Mouse (Mus musculus) MEL (cell line): ENCODE measurements around the gene Pygm. TPM values are rescaled to one million over a fixed set of nuclear protein-coding genes. Genes with fewer than 3 reads are reported as not detected.

ENCODE experiments used
- DNase-seq: peaks from one replicate; pipeline ENCODE4 v3.0.0; 2011; ENCODE audit warnings: low read depth, low spot score
- H3K27ac ChIP-seq: 2 replicates; pipeline ENCODE4 v1.5.1; 2012; ENCODE audit warnings: low read depth, mild to moderate bottlenecking, control low read depth, low read length, moderate library complexity; ENCODE audit not compliant: control insufficient read depth
- H3K27me3 ChIP-seq, 2 experiments: fragments of 150-350 bp in 1 of 2; sonication (generic) in 1 of 2; 2 replicates each; pipeline ENCODE4 v1.6.1; 2012; ENCODE audit warnings: low read length in 2 of 2, mild to moderate bottlenecking in 2 of 2, improper control_type of control experiment in 1 of 2, moderate library complexity in 1 of 2; ENCODE audit not compliant: insufficient read depth in 2 of 2, control insufficient read depth in 1 of 2
- H3K36me3 ChIP-seq, 2 experiments: 2 replicates each; pipeline ENCODE4 v1.6.1; 2012 to 2014; ENCODE audit warnings: low read length in 2 of 2, improper control_type of control experiment in 1 of 2, inconsistent platforms in 1 of 2, mild to moderate bottlenecking in 1 of 2; ENCODE audit not compliant: insufficient read depth in 2 of 2, control insufficient read depth in 1 of 2
- H3K4me1 ChIP-seq, 2 experiments: fragments of 150-350 bp in 1 of 2; sonication (generic) in 1 of 2; 2 replicates each; pipeline ENCODE4 v1.6.1; 2012; ENCODE audit warnings: low read length in 2 of 2, improper control_type of control experiment in 1 of 2, mild to moderate bottlenecking in 1 of 2; ENCODE audit not compliant: insufficient read depth in 2 of 2, control insufficient read depth in 1 of 2
- H3K4me3 ChIP-seq, 2 experiments: fragments of 150-350 bp in 1 of 2; sonication (generic) in 1 of 2; 2 replicates each; pipeline ENCODE4 v1.5.1; 2012; ENCODE audit warnings: low read depth in 2 of 2, low read length in 2 of 2, mild to moderate bottlenecking in 2 of 2, moderate library complexity in 2 of 2, control low read depth in 1 of 2, improper control_type of control experiment in 1 of 2; ENCODE audit not compliant: control insufficient read depth in 1 of 2, insufficient read depth in 1 of 2
- H3K79me2 ChIP-seq: 2 replicates; pipeline ENCODE4 v1.6.1; 2012; ENCODE audit warnings: mild to moderate bottlenecking, low read length, moderate library complexity; ENCODE audit not compliant: control insufficient read depth, poor library complexity, insufficient read depth
- H3K9ac ChIP-seq: 2 replicates; pipeline ENCODE4 v1.6.1; 2012; ENCODE audit warnings: low read depth, mild to moderate bottlenecking, control low read depth, low read length, moderate library complexity; ENCODE audit not compliant: control insufficient read depth, poor library complexity, severe bottlenecking
- H3K9me3 ChIP-seq: fragments of 150-350 bp; sonication (generic); replicated peaks from 2 replicates; pipeline ENCODE4 v1.6.1; 2012; ENCODE audit warnings: mild to moderate bottlenecking, low read length, improper control_type of control experiment, moderate library complexity; ENCODE audit not compliant: insufficient read depth
- BHLHE40 ChIP-seq: IDR thresholded peaks from 2 replicates; pipeline ENCODE4 v1.6.1; 2012; ENCODE audit warnings: low read depth, mild to moderate bottlenecking, inconsistent platforms, low read length, improper control_type of control experiment, borderline replicate concordance
- CHD1 ChIP-seq: IDR thresholded peaks from 2 replicates; pipeline ENCODE4 v1.6.1; 2012; ENCODE audit warnings: low read depth, mild to moderate bottlenecking, inconsistent platforms, low read length, improper control_type of control experiment
- ELF1 ChIP-seq: IDR thresholded peaks from 2 replicates; pipeline ENCODE4 v1.6.1; 2014; ENCODE audit warnings: low read depth, mild to moderate bottlenecking, inconsistent platforms, low read length, improper control_type of control experiment, moderate library complexity
- GABPA ChIP-seq: IDR thresholded peaks from 2 replicates; pipeline ENCODE4 v1.6.1; 2012; ENCODE audit warnings: low read depth, mild to moderate bottlenecking, inconsistent platforms, low read length, improper control_type of control experiment, moderate library complexity
- HCFC1 ChIP-seq: IDR thresholded peaks from 2 replicates; pipeline ENCODE4 v1.6.1; 2012; ENCODE audit warnings: low read depth, mild to moderate bottlenecking, inconsistent platforms, low read length, improper control_type of control experiment, moderate library complexity
- JUND ChIP-seq: IDR thresholded peaks from 2 replicates; pipeline ENCODE4 v1.6.1; 2011; ENCODE audit warnings: low read depth, mild to moderate bottlenecking, improper control_type of control experiment, low read length
- KAT2A ChIP-seq: conservative IDR thresholded peaks from 2 replicates; pipeline ENCODE4 v1.6.1; 2012; ENCODE audit warnings: low read depth, low read length, improper control_type of control experiment, inconsistent platforms
- MAZ ChIP-seq: IDR thresholded peaks from 2 replicates; pipeline ENCODE4 v1.6.1; 2012; ENCODE audit warnings: low read depth, mild to moderate bottlenecking, inconsistent platforms, low read length, improper control_type of control experiment
- MEF2A ChIP-seq: IDR thresholded peaks from 2 replicates; pipeline ENCODE4 v1.6.1; 2014; ENCODE audit warnings: low read depth, mild to moderate bottlenecking, inconsistent platforms, low read length, improper control_type of control experiment; ENCODE audit not compliant: poor library complexity, insufficient replicate concordance, severe bottlenecking; ENCODE audit errors: extremely low read depth
- MXI1 ChIP-seq: IDR thresholded peaks from 2 replicates; pipeline ENCODE4 v1.6.1; 2011; ENCODE audit warnings: mild to moderate bottlenecking, low read depth, low read length, improper control_type of control experiment
- MYB ChIP-seq: IDR thresholded peaks from 2 replicates; pipeline ENCODE4 v1.6.1; 2011; ENCODE audit warnings: mild to moderate bottlenecking, low read depth, low read length, improper control_type of control experiment
- MYC ChIP-seq: IDR thresholded peaks from 2 replicates; pipeline ENCODE4 v1.6.1; 2011; ENCODE audit warnings: low read depth, mild to moderate bottlenecking, low read length, improper control_type of control experiment, moderate library complexity
- POLR2A ChIP-seq, 2 experiments: IDR thresholded peaks; 2 replicates each; pipeline ENCODE4 v1.6.1; 2011 to 2012; ENCODE audit warnings: low read length in 2 of 2, mild to moderate bottlenecking in 2 of 2, control low read depth in 1 of 2, improper control_type of control experiment in 1 of 2, low read depth in 1 of 2, moderate library complexity in 1 of 2; ENCODE audit not compliant: control insufficient read depth in 1 of 2, insufficient read depth in 1 of 2, poor library complexity in 1 of 2
- POLR2AphosphoS2 ChIP-seq: IDR thresholded peaks from 2 replicates; pipeline ENCODE4 v1.6.1; 2011; ENCODE audit warnings: low read length, improper control_type of control experiment
- RAD21 ChIP-seq: IDR thresholded peaks from 2 replicates; pipeline ENCODE4 v1.6.1; 2011; ENCODE audit warnings: mild to moderate bottlenecking, low read depth, low read length, improper control_type of control experiment
- RCOR1 ChIP-seq: IDR thresholded peaks from 2 replicates; pipeline ENCODE4 v1.6.1; 2012; ENCODE audit warnings: low read depth, mild to moderate bottlenecking, inconsistent platforms, low read length, improper control_type of control experiment
- SIN3A ChIP-seq: IDR thresholded peaks from 2 replicates; pipeline ENCODE4 v1.6.1; 2012; ENCODE audit warnings: low read length, improper control_type of control experiment, inconsistent platforms
- TAL1 ChIP-seq: IDR thresholded peaks from 2 replicates; pipeline ENCODE4 v1.6.1; 2012; ENCODE audit warnings: mild to moderate bottlenecking, inconsistent platforms, low read length, moderate library complexity, mixed read lengths
- TBP ChIP-seq: IDR thresholded peaks from 2 replicates; pipeline ENCODE4 v1.8.0; 2011; ENCODE audit warnings: low read depth, low read length, improper control_type of control experiment
- UBTF ChIP-seq: IDR thresholded peaks from 2 replicates; pipeline ENCODE4 v1.6.1; 2012; ENCODE audit warnings: low read depth, mild to moderate bottlenecking, inconsistent platforms, low read length, improper control_type of control experiment, moderate library complexity, borderline replicate concordance; ENCODE audit not compliant: insufficient read depth
- USF1 ChIP-seq: IDR thresholded peaks from 2 replicates; pipeline ENCODE4 v1.6.1; 2014; ENCODE audit warnings: low read depth, mild to moderate bottlenecking, inconsistent platforms, low read length, improper control_type of control experiment, moderate library complexity
- ZC3H11A ChIP-seq: IDR thresholded peaks from 2 replicates; pipeline ENCODE4 v1.6.1; 2012; ENCODE audit warnings: low read depth, mild to moderate bottlenecking, inconsistent platforms, low read length, improper control_type of control experiment
- ZNF384 ChIP-seq: IDR thresholded peaks from 2 replicates; pipeline ENCODE4 v1.6.1; 2012; ENCODE audit warnings: low read depth, mild to moderate bottlenecking, inconsistent platforms, low read length, improper control_type of control experiment
- polyA plus RNA-seq, 2 experiments: library from polyadenylated mRNA; stranded (reverse) in 1 of 2; unstranded in 1 of 2; fragments of >175 nt in 1 of 2; fragments of >200 nt in 1 of 2; gene quantifications; 2 replicates each; pipeline versions ENCODE4 v1.2.1 to v1.2.4; 2012; ENCODE audit warnings: low replicate concordance in 2 of 2, low read depth in 1 of 2; ENCODE audit not compliant: insufficient read length in 2 of 2, insufficient read depth in 1 of 2, missing spikeins in 1 of 2
- total RNA-seq: library from RNA; depleted of rRNA; stranded (reverse); fragments of 300-350 nt; gene quantifications from 2 replicates; pipeline ENCODE4 v1.2.3, GENCODE M21; 2012

The Pygm gene
- total and polyA plus RNA-seq, 3 experiments, result 0.73 to 3.3 TPM; not detected in 1

- Histone ChIP-seq H3K79me2 (no peaks in the 10 kb centered on the region), H3K27ac (no peak overlapping the region), H3K27me3 (no peaks in the 10 kb centered on the region), H3K9me3 (no peaks in the 10 kb centered on the region), H3K4me1 (no peaks in the 10 kb centered on the region), H3K36me3 (no peaks in the 10 kb centered on the region), H3K9ac (no peak overlapping the region), H3K4me3 (no peak overlapping the region)
- DNase-seq, result no peak
- no peak for TF ChIP-seq TBP
- no peak for TF ChIP-seq USF1
- no peak for TF ChIP-seq ZNF384
- TF ChIP-seq HCFC1, result no peak
- no peak for TF ChIP-seq KAT2A
- TF ChIP-seq MYB, result no peak
- TF ChIP-seq JUND, result no peak
- TF ChIP-seq SIN3A, result no peak
- no peak for TF ChIP-seq GABPA
- TF ChIP-seq MEF2A, result no peak
- TF ChIP-seq MYC, result no peak
Observed at GRCm38 (mm10) chr19:6424137-6424881, 40.1 kb downstream of the Pygm start.

DNA sequence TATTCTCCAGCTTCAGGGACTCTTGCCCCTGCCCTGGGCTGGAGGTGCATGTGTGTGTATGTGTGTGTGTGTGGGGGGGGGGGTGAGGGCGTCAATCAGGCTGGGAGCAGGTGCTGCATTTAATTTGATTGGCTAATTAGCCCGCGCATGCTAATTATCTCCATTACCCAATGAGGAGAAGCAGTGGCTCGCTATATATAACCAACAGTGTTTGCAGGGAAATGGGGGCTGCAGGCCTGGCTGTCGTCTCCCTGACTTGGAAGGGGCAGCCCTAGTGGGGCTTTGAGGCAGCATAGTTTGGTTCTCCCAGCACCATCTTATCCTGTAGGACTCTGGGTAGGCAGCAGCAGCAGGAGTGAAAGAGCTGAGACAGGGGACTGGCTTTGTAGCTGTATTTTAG, 41.4 kb downstream of the Pygm start:
- H3K36me3 ChIP-seq, result no peaks in the 10 kb centered on the region
- no peak overlapping the region for H3K4me3 ChIP-seq
- H3K4me1 ChIP-seq, result no peaks in the 10 kb centered on the region
- H3K27me3 ChIP-seq, result no peaks in the 10 kb centered on the region
- H3K9ac ChIP-seq, result no peak overlapping the region
- no peak overlapping the region for H3K27ac ChIP-seq
- no peak for TF ChIP-seq ELF1
- TF ChIP-seq MAZ, result no peak
- TF ChIP-seq MYB, result no peak
- TF ChIP-seq BHLHE40, result no peak
- TF ChIP-seq ZC3H11A, result no peak
- TF ChIP-seq TAL1, result no peak
- no peak for TF ChIP-seq POLR2AphosphoS2
- TF ChIP-seq ZNF384, result no peak
- no peak for TF ChIP-seq RCOR1
- no peak for TF ChIP-seq POLR2A (IDR thresholded peaks at IDR 0.05; ENCODE audit: control insufficient read depth in 1 of 2, insufficient read depth in 1 of 2, low read depth in 1 of 2, low read length in 2 of 2, poor library complexity in 1 of 2)
- TF ChIP-seq UBTF, result no peak
- no peak for TF ChIP-seq CHD1
- TF ChIP-seq MXI1, result no peak
- TF ChIP-seq RAD21, result no peak
- TF ChIP-seq MYC, result no peak
- TF ChIP-seq GABPA, result no peak
- H3K9me3 ChIP-seq, result no peaks in the 10 kb centered on the region
- no peaks in the 10 kb centered on the region for H3K79me2 ChIP-seq
- no peak for DNase-seq
